Mouse (Mus musculus): ENCODE data around the gene Stx2.

The Stx2 gene

GRCm38 (mm10) chr5:128952291-128953195, 55.8 kb downstream of the Stx2 start:
- DNase-seq (ENCODE audit: low spot score), result no peak

- no peak for DNase-seq (ENCODE audit: low spot score)
Observed at GRCm38 (mm10) chr5:128951472-128951871, 56.9 kb downstream of the Stx2 start.

GRCm38 (mm10) chr5:128947093-128947492, 61.3 kb downstream of the Stx2 start:
- DNase-seq (ENCODE audit: low spot score), result no peak

GRCm38 (mm10) chr5:128940436-128940835, 67.9 kb downstream of the Stx2 start:
- no peak for DNase-seq (ENCODE audit: low spot score)

GRCm38 (mm10) chr5:128935359-128935899, 72.9 kb downstream of the Stx2 start:
- DNase-seq (ENCODE audit: low spot score), result no peak

Data from left cerebral cortex, adult 11 months (tissue).